In genomic region chr1:84868841-84869240, GRCm38 (mm10) we compare ENCODE assay signal across 25 mouse cellular contexts. TPM values are rescaled to one million over a fixed set of nuclear protein-coding genes. Genes with fewer than 3 reads are reported as not detected.
DNase-seq lines count a peak whose midpoint lies in the region; ATAC-seq and TF ChIP-seq lines count a peak whose summit lies in the region.
"Had no signal": no experiment of that assay in that cellular context is flagged by ENCODE, and none has a peak within 500 bp of the region (broad histone marks: within the 10 kb centered on the region; RNA-seq: fewer than 3 reads in every experiment).

No protein-coding gene starts in this region.

- no peak for TF ChIP-seq EP300 in CH12.LX (IDR thresholded peaks at IDR 0.05; ENCODE audit: low read length)

- in situ Hi-C loops in CH12.LX (cut with MboI; ENCODE audit: low pct_ligation_motif_present, low pct_unique_long_range_greater_than_20kb, low sequenced_read_pairs) = no loop called here

- no peak for TF ChIP-seq POLR2A in CH12.LX (IDR thresholded peaks at IDR 0.05; ENCODE audit: low read depth, low read length)

- H3K4me1 ChIP-seq in embryonic facial prominence, embryonic 12.5 days = 0 out of 2 replicates have a peak, but pooled peaks cover 6% of the 10 kb centered on the region
- peaks cover 26% of the 10 kb centered on the region for H3K4me1 ChIP-seq in embryonic facial prominence, embryonic 10.5 days
- 0 out of 2 replicates have a peak, but pooled peaks cover 4% of the 10 kb centered on the region for H3K4me1 ChIP-seq in kidney, embryonic 14.5 days (ENCODE audit: control insufficient read depth, insufficient read depth, low read length)
- H3K4me1 ChIP-seq in CH12.LX (ENCODE audit: control insufficient read depth in 1 of 2, insufficient read depth in 2 of 2) = peaks cover 0 to 26% of the 10 kb centered on the region in 2 experiments; a peak in 2 of 4 replicates
- H3K4me1 ChIP-seq: forebrain, embryonic 13.5 days; neural tube, embryonic 15.5 days had no signal

- no peak for TF ChIP-seq CTCF in CH12.LX (conservative IDR thresholded peaks at IDR 0.05 in 1 of 2, IDR thresholded peaks at IDR 0.05 in 1 of 2; ENCODE audit: low read depth in 2 of 2, low read length in 2 of 2)
- no peak for TF ChIP-seq CTCF in gastrocnemius, adult 2 months (IDR thresholded peaks at IDR 0.05)

- no peak for TF ChIP-seq RAD21 in CH12.LX (IDR thresholded peaks at IDR 0.05; ENCODE audit: low read depth, low read length)

- dilution Hi-C loops in CH12.LX (cut with MboI; ENCODE audit: extremely low pct_ligation_motif_present, extremely low pct_unique_long_range_greater_than_20kb, low sequenced_read_pairs) = no loop called here

- H3K4me3 ChIP-seq in embryonic facial prominence, embryonic 12.5 days = no peak overlapping the region
- H3K4me3 ChIP-seq in embryonic facial prominence, embryonic 10.5 days = no peak overlapping the region
- H3K4me3 ChIP-seq in kidney, embryonic 14.5 days (ENCODE audit: low read length) = no peak overlapping the region
- H3K4me3 ChIP-seq in CH12.LX (replicated peaks in 1 of 3; ENCODE audit: low read depth in 2 of 3, low read length in 2 of 3, poor library complexity in 1 of 3) = peak overlapping the region in 2 of 3 experiments; percentile 54 to 57
- no peak overlapping the region for H3K4me3 ChIP-seq in gastrocnemius, adult 2 months
- H3K4me3 ChIP-seq: forebrain, embryonic 13.5 days; liver, embryonic 12.5 days; midbrain, embryonic 13.5 days; neural tube, embryonic 15.5 days had no signal

- no peaks in the 10 kb centered on the region for H3K79me2 ChIP-seq in CH12.LX (replicated peaks; ENCODE audit: control insufficient read depth, extremely low read depth, insufficient read depth, poor library complexity, severe bottlenecking)

- H3K9ac ChIP-seq in embryonic facial prominence, embryonic 12.5 days = no peak overlapping the region
- H3K9ac ChIP-seq in kidney, embryonic 14.5 days (ENCODE audit: low read depth, low read length) = no peak overlapping the region
- no peak overlapping the region for H3K9ac ChIP-seq in CH12.LX (ENCODE audit: insufficient read depth, low read depth)
- H3K9ac ChIP-seq: forebrain, embryonic 13.5 days; liver, embryonic 12.5 days; liver, postnatal 0 days; midbrain, embryonic 13.5 days; neural tube, embryonic 15.5 days had no signal

- no peaks in the 10 kb centered on the region for H3K27me3 ChIP-seq in embryonic facial prominence, embryonic 12.5 days
- no peaks in the 10 kb centered on the region for H3K27me3 ChIP-seq in embryonic facial prominence, embryonic 10.5 days (replicated peaks; ENCODE audit: low read depth, poor library complexity, severe bottlenecking)
- H3K27me3 ChIP-seq in kidney, embryonic 14.5 days (ENCODE audit: control insufficient read depth, insufficient read depth, low read length) = no peaks in the 10 kb centered on the region
- H3K27me3 ChIP-seq in CH12.LX (replicated peaks) = no peaks in the 10 kb centered on the region
- H3K27me3 ChIP-seq: forebrain, embryonic 13.5 days; liver, embryonic 12.5 days; midbrain, embryonic 13.5 days; neural tube, embryonic 15.5 days had no signal

- intact Hi-C loops in gastrocnemius, adult 2 months (cut with DNase I) = no loop called here

- no peaks in the 10 kb centered on the region for H3K9me3 ChIP-seq in embryonic facial prominence, embryonic 12.5 days
- H3K9me3 ChIP-seq in embryonic facial prominence, embryonic 10.5 days = no peaks in the 10 kb centered on the region
- no peaks in the 10 kb centered on the region for H3K9me3 ChIP-seq in kidney, embryonic 14.5 days (ENCODE audit: control insufficient read depth, low read length)
- no peaks in the 10 kb centered on the region for H3K9me3 ChIP-seq in CH12.LX (replicated peaks; ENCODE audit: low read length)
- H3K9me3 ChIP-seq: forebrain, embryonic 13.5 days; liver, embryonic 12.5 days; midbrain, embryonic 13.5 days; neural tube, embryonic 15.5 days had no signal

- H3K27ac ChIP-seq in embryonic facial prominence, embryonic 12.5 days = no peak overlapping the region
- no peak overlapping the region for H3K27ac ChIP-seq in embryonic facial prominence, embryonic 10.5 days (replicated peaks)
- peak overlapping the region; percentile 71; the same call in 1 of the 2 replicates for H3K27ac ChIP-seq in kidney, embryonic 14.5 days (ENCODE audit: low read depth, low read length)
- no peak overlapping the region for H3K27ac ChIP-seq in CH12.LX (ENCODE audit: insufficient read depth, low read depth)
- H3K27ac ChIP-seq in gastrocnemius, adult 2 months = no peak overlapping the region
- H3K27ac ChIP-seq: forebrain, embryonic 13.5 days; liver, embryonic 12.5 days; macrophage; midbrain, embryonic 13.5 days; neural tube, embryonic 15.5 days had no signal

- no peak for DNase-seq in embryonic facial prominence, embryonic 10.5 days (ENCODE audit: low spot score)
- DNase-seq in kidney, postnatal 4 days = no peak
- peak; percentile 14 for DNase-seq in CH12.LX (ENCODE audit: extremely low read depth)
- DNase-seq in R1 (ENCODE audit: low read depth, low spot score) = peak; percentile 92
- no peak for DNase-seq in gastrocnemius, adult 2 months
- no peak for DNase-seq in left cerebral cortex, adult 18-20 months (ENCODE audit: low spot score in 2 of 2)
- DNase-seq: adrenal gland, postnatal 10 days; cerebellum, adult 11 months; cerebellum, adult 9-10 months; cerebellum, postnatal 36 days; gastrocnemius, postnatal 14 days; heart, postnatal 36 days; left cerebral cortex, postnatal 4 days; liver, postnatal 0 days; lung, postnatal 10 days; retina, postnatal 1 day; right cerebral cortex, postnatal 14 days; thymus, postnatal 14 days had no signal

- no peak overlapping the region for H3K4me2 ChIP-seq in embryonic facial prominence, embryonic 12.5 days (replicated peaks)
- no peak overlapping the region for H3K4me2 ChIP-seq in kidney, embryonic 14.5 days (replicated peaks; ENCODE audit: low read depth, low read length)
- H3K4me2 ChIP-seq in CH12.LX (ENCODE audit: insufficient read depth, low read depth, poor library complexity, severe bottlenecking) = no peak overlapping the region
- H3K4me2 ChIP-seq: forebrain, embryonic 13.5 days; midbrain, embryonic 13.5 days; neural tube, embryonic 15.5 days had no signal

- no peaks in the 10 kb centered on the region for H3K36me3 ChIP-seq in embryonic facial prominence, embryonic 12.5 days
- H3K36me3 ChIP-seq in embryonic facial prominence, embryonic 10.5 days (replicated peaks) = no peaks in the 10 kb centered on the region
- no peaks in the 10 kb centered on the region for H3K36me3 ChIP-seq in kidney, embryonic 14.5 days (ENCODE audit: control insufficient read depth, insufficient read depth, low read length)
- H3K36me3 ChIP-seq in CH12.LX (replicated peaks in 1 of 2; ENCODE audit: control insufficient read depth in 1 of 2, insufficient read depth in 1 of 2, low read length in 1 of 2) = no peaks in the 10 kb centered on the region
- H3K36me3 ChIP-seq: liver, embryonic 12.5 days; midbrain, embryonic 13.5 days; neural tube, embryonic 15.5 days had no signal

- peak; percentile 29; the same call in 1 of the 2 replicates for ATAC-seq in embryonic facial prominence, embryonic 12.5 days (ENCODE audit: insufficient number of reproducible peaks, insufficient read depth, low FRiP score, low TSS enrichment)
- no peak for ATAC-seq in kidney, embryonic 14.5 days (ENCODE audit: low FRiP score, low TSS enrichment)
- ATAC-seq: forebrain, embryonic 13.5 days; liver, postnatal 0 days; midbrain, embryonic 13.5 days had no signal

- 51% methylated on average over 4 of the region's 4 CpGs for WGBS in embryonic facial prominence, embryonic 12.5 days
- WGBS in embryonic facial prominence, embryonic 10.5 days = 73% methylated on average over 4 of the region's 4 CpGs
- WGBS in kidney, embryonic 14.5 days = 64% methylated on average over 4 of the region's 4 CpGs

TF ChIP-seq in CH12.LX, 34 proteins besides CTCF, POLR2A, EP300 and RAD21:
- TF ChIP-seq MYC (IDR thresholded peaks at IDR 0.05; ENCODE audit: low read depth, low read length) = no peak
- TF ChIP-seq BHLHE40 (IDR thresholded peaks at IDR 0.05; ENCODE audit: low read depth, low read length) = no peak
- TF ChIP-seq MAZ (IDR thresholded peaks at IDR 0.05; ENCODE audit: low read depth, low read length) = no peak
- no peak for TF ChIP-seq ZC3H11A (IDR thresholded peaks at IDR 0.05; ENCODE audit: low read depth, low read length)
- TF ChIP-seq MXI1 (IDR thresholded peaks at IDR 0.05; ENCODE audit: low read depth, low read length) = no peak
- no peak for TF ChIP-seq UBTF (IDR thresholded peaks at IDR 0.05; ENCODE audit: low read depth, low read length)

RNA-seq across cellular contexts. Expression of gene Trip12, which starts 28.5 kb away (rescaled TPM):
- polyA plus RNA-seq in embryonic facial prominence, embryonic 12.5 days (2016; fragmentation: Nextera tagmentation; extraction: Ambion mirVana) = 83.1 and 85.8 TPM in 2 replicates
- 79.3 and 86.5 TPM in 2 replicates for polyA plus RNA-seq in embryonic facial prominence, embryonic 10.5 days (2016; fragmentation: Nextera tagmentation; extraction: Ambion mirVana)
- polyA plus RNA-seq in kidney, embryonic 14.5 days (2014; fragmentation: Nextera tagmentation; extraction: Ambion mirVana) = 57.9 and 85.8 TPM in 2 replicates
- total RNA-seq in CH12.LX (2012; rRNA removed) (82.0 and 90.2 TPM in 2 replicates), CH12.LX (2014; rRNA removed) (75.6 and 78.2 TPM in 2 replicates)
- polyA plus RNA-seq in CH12.LX (2012; ENCODE audit: insufficient read length, low read depth) = 93.8 and 109 TPM in 2 replicates
- total RNA-seq in gastrocnemius, adult 2 months (2021) = 100 to 1,000 TPM; 194 to 206 TPM
- total RNA-seq in left cerebral cortex, adult 18-20 months (2021) = 100 to 1,000 TPM; 201 to 202 TPM

RNA-seq across cellular contexts. Expression of gene Fbxo36, which starts 29.2 kb away (rescaled TPM):
- 7.7 and 9.1 TPM in 2 replicates for polyA plus RNA-seq in embryonic facial prominence, embryonic 12.5 days (2016; fragmentation: Nextera tagmentation; extraction: Ambion mirVana)
- 9.3 and 9.5 TPM in 2 replicates for polyA plus RNA-seq in embryonic facial prominence, embryonic 10.5 days (2016; fragmentation: Nextera tagmentation; extraction: Ambion mirVana)
- 10.6 and 13.3 TPM in 2 replicates for polyA plus RNA-seq in kidney, embryonic 14.5 days (2014; fragmentation: Nextera tagmentation; extraction: Ambion mirVana)
- total RNA-seq in CH12.LX (2012; rRNA removed) (2.5 and 3.2 TPM in 2 replicates), CH12.LX (2014; rRNA removed) (3.0 and 3.2 TPM in 2 replicates)
- 3.2 and 3.8 TPM in 2 replicates for polyA plus RNA-seq in CH12.LX (2012; ENCODE audit: insufficient read length, low read depth)
- total RNA-seq in gastrocnemius, adult 2 months (2021) = 1 to 10 TPM; 1.9 to 4.1 TPM
- total RNA-seq in left cerebral cortex, adult 18-20 months (2021) = 1 to 10 TPM; 2.2 to 3.9 TPM

Comparison
In these comparisons a context has a peak if more than half of its experiments do, and no peak if none do; other contexts are left out.
1. H3K4me3 ChIP-seq: peak in CH12.LX (2 of 3); none in embryonic facial prominence, embryonic 12.5 days (single experiment), embryonic facial prominence, embryonic 10.5 days (single experiment), kidney, embryonic 14.5 days (single experiment) and gastrocnemius, adult 2 months (single experiment).
2. DNase-seq: peak in CH12.LX (single experiment) and R1 (single experiment); none in embryonic facial prominence, embryonic 10.5 days (single experiment), kidney, postnatal 4 days (0 of 2), gastrocnemius, adult 2 months (single experiment) and left cerebral cortex, adult 18-20 months (0 of 2).